Mouse (Mus musculus): ENCODE results near the gene Cactin.

The Cactin gene

DNA sequence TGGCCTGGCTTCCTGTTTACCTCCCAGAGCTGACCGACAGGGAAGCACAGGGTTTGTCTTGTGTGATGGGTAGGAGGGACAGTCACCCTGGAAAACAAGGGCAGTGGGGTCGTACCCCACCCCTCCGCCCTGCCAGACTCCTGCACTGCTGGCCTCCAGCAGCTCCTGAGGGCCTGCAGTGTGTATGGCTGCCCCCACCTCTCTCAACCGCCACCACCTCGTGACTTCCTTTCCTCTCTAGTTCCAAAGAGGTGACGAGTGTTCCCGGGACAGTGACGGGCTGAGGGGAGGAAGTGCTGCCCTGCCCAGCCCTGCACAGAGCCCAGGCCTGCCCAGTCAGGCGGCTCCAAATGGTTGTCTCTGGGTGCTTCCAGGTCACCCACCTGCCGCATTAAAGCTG, 23.1 kb upstream of the Cactin start:
- peak; percentile 66 for DNase-seq (ENCODE audit: low spot score)

DNA sequence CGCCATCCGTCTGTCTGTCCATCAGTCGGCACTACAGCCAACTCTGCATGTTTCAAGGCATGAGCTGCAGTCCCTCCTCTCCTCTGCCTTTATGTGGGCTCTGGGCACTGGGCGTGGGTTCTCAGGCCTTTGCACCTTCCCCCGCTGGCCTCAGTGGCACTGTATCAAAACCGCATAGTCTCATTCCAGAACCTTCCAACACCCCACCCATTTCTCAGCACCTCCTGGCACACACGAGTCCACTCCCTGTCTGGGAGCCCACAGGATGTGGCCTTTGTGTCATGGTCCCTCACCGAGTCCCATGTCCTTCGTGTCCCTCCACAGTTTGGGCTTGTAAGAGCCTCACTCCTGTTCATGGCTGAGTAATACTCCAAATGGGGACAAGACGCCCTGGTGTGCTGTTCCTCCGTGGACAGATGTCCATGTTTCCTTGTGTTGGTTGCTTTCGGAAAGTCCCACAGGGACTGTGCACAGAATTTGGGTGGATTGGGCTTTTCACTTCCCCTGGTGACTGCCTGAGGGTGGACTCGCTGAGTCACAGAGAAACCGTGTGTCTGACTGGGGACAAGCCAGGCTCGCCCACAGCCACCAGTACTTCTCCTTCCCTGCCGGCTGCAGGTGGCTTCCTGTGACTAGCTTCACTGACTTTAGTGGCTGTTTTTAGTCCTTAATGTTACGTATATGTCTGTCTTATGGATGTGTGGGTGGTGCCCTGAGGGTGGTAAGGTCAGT, 22.4 kb upstream of the Cactin start:
- DNase-seq (ENCODE audit: low spot score): no peak

DNA sequence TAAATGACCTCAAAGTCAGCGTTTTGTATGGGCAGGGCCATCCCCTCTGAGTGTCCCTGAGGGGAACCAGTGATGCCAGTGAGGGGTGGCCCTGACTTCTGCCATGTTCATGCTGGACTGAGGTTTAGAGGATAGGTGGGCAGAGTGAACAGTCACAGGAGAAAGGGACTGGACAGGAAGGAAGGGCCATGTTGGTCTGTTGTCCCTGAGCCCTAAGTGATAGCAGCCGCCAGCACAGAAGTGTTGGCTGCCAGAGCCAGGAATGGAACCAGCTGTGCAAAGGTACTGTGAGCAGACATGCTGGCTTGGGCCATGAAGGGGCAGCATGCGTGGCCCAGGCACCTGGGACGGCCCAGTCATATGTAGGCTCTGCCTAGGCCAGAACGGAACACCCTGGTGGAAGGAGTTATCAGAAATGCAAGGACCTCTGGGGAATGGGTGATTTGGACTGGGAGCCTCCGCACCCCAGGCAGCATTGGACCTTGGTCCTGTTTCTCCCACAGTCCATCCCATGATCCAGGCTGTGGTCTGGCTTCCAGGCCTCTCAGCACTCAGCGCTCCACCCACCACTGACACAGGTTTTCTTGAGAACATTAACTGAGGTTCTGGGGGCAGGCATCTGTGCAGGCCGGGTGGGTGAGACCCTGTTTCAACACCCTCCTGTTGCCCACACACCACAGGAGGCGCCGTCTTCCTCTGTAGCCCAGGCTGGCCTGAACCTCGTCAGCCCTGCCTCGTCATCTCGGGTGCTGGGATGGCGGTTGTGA, 21.1 kb upstream of the Cactin start:
- DNase-seq (ENCODE audit: low spot score): peak; percentile 87

DNA sequence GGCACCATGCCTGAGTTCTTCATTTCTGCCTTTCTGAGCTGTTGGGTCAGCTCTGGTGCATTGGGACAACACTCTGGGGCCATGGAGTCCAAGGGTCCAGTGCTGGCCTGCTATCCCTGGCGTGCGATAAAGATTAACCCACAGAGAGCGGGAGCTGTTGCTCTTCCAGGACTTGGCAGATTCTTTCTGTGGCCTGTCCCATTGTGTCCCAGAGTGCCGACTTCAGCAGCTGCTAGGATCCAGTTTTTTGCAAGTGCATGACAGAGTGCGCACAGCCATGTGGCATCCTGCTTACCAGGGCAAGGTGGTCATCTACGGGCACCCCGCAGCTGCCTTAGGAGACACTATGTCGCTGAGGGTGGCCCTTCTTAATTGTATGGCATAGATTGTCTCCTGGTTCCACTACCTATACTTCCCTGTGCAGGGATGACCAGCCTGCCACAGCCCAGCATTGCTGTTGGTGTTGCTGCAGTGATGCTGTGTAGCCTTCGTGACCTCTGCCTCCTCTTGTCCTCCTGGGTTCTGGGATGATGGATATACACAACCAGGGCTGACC, 20.5 kb upstream of the Cactin start:
- DNase-seq (ENCODE audit: low spot score): peak; percentile 87

DNA sequence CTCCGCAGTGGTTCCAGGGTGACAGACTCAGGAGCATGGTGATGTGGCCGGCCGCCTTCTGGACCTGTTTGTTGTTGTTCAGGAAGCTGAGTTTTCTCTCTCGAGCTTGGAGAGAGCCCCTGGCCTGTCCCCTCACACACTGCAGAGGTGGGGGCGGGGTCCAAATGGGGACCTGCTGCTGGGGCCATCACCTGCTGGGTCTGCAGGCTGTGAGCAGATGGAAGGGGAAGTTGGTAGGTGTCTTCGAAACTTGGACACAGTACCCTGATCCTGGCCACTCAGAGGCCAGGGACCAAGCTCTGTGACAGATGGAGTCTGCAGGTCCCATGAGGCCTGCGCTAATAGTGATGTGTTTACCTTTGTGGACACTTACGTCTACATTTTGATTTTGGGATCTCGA, 19.6 kb upstream of the Cactin start:
- DNase-seq (ENCODE audit: low spot score): no peak

DNA sequence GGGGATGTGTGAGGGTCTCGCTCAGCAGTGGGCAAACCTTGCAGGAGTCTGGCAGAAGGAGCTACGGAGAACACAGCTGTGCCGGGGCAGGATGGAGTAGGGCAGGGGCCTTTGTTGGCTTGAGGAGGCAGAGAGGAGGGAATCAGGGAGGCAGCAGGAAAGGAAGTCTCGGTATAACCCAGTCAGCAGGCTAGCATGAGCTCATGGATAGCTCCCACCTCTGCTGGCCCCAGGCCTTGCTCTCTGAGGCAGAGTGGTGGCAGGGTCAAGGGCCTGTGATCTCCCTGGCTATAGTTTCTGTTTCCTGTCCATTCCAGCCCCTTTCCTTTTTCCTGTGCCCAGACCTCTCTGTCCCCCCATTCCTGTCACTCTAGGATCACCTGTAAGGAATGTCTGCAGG, 18.6 kb upstream of the Cactin start:
- no peak for DNase-seq (ENCODE audit: low spot score)

DNA sequence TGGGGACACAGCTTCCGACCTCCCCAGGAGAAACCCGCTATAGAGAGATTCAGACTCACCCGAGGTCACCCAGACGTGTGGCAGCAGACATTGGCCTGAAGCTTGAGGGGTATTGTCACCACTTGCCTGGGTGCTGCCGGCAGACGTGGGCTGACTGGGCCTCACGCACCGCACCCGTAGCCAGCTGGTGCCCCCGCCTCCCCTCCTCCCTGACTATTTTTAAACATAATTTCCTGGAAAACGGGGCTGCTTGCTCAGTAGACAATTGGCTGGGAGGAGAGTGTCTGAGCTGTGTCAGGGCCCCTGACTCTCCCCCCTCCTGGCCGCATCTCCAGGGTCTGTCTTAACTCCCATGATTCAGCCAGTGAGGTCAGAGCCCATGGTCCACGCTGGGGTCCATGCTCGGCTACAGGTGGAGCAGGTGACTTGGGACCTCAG, 18.1 kb upstream of the Cactin start:
- peak; percentile 72 for DNase-seq (ENCODE audit: low spot score)

DNA sequence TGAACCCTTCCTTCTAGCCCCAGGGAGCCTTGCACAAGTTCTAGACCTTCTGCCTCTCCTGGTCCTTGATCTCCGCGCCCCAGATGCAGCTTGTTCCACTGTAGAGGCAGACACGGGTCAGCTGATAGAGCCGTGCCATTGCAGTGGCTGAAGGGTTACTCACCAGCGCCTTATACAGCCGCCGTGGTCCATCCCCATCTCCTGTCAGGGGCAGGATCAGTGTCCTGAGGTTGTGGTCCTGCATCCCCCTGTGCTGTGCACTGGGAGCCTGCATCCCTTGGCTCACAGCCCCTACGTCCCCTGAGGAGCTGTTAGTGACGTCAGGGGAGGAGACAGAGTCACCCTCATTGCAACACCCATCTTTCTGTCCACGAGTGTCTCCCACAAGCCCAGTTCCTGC, 17.6 kb upstream of the Cactin start:
- DNase-seq (ENCODE audit: low spot score): no peak

DNA sequence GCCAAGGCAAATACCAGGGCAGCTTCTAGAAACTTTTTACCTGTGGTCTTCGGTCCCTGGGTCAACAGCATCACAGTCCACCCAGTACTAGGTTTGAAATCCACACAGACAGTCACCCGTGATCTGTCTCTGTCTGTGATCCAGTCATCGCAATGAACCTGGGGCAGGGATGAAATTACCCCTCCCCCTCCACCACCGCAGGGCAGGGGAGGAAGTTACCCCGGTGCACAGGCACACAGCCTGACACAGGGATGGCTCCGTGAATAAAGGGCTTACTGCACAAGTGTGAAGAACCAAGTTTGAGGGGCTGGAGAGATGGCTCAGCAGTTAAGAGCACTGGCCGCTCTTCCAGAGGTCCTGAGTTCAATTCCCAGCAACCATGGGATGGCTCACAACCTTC, 17.1 kb upstream of the Cactin start:
- DNase-seq (ENCODE audit: low spot score): no peak

DNA sequence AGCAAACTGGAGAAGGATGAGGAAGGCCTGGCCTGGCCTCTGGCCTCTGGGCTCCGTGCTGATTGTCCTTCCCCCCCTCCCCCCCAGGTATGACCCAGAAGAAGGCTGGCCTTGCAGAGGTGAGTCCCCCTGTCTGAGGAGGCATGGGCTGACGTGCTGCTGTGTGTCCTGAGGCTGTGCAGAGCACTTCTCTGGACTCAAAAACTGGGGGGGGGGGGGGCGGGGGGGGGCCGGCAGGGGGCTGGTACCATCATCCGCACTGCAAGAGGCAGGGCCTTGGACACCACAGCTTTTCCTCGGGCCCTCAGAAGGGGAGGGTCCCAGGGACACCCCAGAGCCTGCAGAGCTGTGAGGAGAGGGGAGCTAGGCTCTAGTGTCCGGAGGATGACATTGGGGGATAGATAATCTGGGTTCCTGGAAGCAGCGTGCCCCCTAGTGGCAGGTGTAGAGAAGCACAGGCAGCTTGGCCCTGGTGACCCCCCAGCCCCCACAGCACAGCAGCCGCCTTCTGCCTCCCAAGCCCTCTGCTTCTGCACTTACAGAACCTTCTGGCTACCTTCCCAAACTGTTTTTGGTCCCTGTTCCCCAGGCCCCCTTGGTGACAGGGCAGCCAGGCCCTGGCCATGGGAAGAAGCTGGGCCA, 16.2 kb upstream of the Cactin start:
- no peak for DNase-seq (ENCODE audit: low spot score)

DNA sequence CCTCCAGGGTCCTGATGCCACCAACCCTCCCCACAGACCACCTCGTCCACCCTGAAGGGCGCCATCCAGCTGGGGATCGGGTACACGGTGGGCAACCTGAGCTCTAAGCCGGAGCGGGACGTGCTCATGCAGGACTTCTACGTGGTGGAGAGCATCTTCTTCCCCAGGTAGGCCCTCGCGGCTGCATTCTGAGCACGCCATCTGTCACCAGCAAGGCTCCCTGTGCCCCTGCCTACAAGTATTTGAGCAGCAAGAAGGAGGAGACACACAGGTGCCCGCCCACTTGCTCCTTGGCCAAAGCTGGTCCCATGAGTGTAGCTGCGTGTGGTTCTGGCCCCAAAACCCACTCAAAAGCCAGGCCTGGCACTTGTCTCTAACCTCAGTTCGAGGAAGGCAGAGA, 15.2 kb upstream of the Cactin start:
- no peak for DNase-seq (ENCODE audit: low spot score)

DNA sequence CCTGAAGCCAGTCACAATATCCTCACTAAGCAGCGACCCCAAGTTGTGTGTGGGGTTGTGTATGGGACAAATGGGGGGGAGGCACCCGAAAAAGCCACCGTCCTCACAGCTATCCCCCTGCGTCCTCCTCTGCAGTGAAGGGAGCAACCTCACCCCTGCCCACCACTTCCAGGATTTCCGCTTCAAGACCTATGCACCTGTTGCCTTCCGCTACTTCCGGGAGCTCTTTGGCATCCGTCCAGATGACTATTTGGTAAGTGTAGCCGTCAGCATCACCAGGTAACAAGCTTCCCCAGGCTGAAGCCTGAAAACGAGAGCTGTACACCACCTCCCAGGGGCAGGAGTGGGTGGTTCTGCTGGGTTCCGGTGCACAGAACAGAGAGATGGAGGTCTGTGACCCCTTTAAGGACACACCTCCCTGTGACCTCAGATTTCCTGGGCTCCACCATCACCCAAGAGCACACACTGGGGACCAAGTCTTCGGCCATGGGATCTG, 14.7 kb upstream of the Cactin start:
- no peak for DNase-seq (ENCODE audit: low spot score)

DNA sequence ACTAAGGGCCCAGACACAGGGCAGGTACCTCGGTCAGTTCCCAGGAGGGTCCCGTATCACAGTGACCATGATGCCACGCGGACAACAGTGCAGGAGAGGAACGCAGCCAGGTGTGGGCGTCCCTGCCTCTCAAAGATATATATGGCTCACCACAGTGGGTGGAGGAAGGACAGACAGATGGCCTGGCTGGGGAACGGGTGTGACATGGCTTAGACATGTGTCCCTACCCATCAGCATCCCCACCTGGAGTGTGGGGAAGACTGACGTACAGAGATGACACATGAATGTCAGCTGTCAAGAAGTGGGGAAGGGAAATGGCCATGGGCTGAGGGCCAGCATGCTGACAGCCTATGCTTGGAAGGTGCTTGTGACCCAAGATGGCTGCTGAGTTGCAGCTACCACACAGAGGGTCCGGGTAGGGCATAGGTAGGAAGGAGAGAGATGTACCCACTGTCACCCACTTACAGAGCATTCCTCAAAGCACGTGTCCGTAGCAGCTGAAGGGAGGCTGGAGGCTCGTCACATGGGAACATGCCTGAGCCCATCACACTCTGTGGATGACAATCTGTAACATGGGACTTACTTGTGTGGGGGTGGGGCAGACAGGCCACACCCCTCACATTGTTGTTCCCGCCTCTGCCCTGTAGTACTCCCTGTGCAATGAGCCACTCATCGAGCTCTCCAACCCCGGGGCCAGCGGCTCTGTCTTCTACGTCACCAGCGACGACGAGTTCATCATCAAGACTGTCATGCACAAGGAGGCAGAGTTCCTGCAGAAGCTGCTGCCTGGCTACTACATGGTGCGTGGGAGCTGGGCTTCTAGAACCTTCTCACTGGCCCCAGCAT, 13.8 kb upstream of the Cactin start:
- DNase-seq (ENCODE audit: low spot score): no peak

DNA sequence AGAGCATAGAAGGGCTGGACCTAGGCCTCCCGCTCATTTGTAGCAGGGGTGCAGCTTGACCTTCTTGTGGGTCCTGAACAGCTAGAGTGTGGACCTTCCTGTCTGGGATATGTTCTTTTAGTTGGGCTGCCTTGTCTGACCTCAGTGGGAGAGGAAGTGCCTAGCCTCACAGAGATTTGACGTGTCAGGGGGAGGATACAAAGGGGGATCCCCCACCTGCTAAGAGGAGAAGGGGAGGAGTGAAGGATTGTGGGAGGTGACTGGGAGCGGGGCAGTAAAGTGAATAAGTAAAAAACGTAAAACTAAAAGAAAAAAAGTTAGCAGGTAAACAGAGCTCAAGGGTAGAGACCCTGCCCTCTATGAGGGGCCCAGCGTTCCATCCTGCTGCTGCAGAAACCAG, 11.3 kb upstream of the Cactin start:
- DNase-seq (ENCODE audit: low spot score): no peak

DNA sequence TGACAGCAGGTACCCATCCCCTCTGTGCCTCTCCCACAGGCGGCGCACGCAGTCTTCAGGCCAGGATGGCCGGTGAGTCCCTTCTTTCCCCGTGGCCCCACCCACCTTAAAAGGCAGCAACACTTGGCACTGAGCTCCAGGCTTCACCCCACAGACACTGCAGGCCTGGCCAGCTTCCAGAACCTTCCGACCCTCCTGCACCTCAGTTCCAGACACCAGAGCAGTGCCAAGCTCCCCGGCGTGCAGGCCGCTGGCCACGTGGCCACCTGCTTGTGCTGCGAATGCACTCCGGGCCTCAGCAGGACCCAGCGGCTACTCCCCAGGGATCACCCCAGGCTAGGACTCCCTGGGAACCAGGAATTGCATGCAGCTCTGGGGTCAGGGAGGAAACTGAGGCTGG, 7.3 kb upstream of the Cactin start:
- no peak for DNase-seq (ENCODE audit: low spot score)

DNA sequence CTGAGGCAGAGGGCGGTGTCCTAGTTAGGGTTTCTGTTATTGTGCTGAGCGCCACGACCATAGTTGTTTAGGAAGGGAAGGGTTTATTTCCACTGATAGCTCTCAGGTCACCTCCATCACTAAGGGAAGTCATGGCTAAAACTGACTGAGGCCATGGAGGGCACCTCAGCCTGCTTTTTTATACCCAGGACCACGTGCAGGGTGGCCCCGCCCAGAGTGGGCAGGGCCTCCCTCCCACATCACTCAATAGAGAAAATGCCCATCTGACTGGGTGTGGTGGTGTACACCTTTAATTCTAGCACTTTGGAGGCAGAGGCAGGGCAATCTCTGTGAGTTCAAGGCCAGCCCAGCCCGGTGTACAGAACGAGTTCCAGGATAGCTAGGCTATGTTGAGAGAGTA, 6.7 kb upstream of the Cactin start:
- DNase-seq (ENCODE audit: low spot score): no peak

DNA sequence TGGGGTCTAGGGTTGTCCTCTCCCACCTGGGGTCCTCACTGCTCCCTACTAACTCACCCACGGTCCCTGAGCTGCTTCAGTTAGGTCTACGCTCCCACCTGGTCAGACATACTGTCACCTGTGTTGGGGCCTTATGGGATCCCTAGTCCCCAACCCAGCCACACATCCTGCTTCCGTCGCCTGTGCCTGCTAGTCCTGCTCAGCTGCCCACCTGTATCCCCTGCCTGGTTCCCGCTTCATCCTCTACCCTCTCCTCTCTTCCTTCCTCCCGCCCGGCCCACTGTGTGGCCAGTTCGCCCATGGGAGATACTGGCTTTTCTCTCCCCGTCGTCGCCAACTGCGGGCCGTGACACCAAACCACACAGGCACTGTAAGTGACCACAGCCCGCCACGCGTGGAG, 5.3 kb upstream of the Cactin start:
- no peak for DNase-seq (ENCODE audit: low spot score)

DNA sequence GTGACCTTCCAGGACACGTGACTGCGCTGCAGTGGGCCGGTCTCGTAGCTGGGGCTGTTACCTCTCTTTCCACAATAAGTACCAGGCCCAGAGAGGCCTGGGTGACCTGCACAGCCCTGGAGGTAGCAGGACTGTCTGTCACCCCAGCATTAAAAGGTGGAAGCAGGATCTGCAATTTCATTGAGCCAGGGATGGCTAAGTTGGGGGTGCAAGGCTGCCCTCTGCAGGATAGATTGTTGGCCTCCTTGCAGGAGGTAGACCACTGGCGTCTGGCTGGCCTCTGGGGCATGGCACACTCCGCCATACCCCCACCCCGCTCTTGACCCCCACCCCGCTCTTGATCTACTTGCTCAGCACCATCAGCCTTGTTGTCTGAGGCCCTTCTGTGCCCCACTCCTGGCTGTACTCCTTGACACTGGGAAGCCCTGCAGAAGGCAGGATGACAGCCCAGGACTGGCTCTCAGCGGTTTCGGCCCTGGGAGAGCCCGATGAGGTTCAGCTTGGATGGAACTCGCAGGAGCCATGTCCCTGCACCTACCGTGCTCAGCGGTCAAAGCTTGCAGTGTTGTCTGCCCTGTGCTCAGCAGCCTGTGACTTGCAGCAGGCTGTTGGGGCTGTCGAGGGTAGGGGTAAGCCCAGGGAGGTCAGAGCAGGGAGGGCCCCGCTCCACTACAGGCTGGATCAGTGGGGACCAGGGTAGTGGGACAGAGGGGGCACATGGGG, 4.4 kb upstream of the Cactin start:
- no peak for DNase-seq (ENCODE audit: low spot score)

DNA sequence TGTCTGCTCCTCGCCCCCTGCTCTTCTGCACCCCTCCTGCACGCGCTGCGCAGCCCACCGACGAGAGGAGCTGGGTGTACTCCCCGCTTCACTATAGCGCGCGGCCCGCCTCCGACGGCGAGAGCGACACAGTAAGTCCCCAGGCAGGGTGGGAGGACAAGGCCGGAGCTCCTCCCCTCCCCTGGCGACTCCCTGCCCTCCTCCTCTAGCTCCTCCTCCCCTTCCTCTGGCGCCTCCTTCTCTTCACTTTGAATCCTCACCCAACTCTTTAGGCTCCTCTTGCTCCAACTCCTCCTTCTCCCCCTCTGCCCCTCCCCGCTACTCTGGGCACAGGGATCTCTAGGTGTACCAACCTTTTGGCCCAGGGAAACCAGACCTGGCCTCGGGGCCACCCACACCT, 3.6 kb upstream of the Cactin start:
- DNase-seq (ENCODE audit: low spot score): no peak

DNA sequence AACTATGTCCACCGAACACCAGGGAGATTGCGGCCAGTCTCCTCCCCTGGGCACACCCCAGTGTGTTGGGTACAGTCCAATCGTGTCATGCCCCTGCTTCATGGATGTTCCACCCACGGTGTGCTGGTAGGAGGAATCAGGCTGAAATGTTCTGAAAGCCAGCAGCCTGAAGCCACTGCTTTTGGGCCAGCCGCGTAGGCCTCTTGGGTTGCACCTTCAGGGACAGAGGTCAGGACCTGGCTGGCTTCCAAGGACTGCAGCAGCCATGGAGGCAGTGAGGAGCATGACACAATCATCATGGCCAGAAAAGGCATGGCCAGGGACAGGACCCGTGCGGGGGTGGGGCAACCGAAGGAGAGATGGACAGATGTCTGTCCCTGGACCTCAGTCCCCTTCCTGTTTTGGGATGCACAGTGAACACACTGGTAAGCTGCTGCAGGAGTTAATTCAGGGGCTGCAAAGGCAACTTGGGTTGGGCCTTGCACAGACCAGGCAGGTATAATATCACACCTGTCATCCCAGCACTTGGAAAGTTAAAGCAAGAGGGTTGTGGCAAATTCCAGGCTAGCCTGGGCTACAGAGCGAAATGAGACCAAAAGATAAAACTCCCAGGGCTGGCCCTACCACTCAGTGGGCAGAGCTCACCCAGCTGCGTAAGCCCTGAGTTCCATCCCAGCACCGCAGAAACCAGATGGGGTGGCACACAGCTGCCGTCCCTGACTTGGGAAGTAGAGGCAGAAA, 2.1 kb upstream of the Cactin start:
- DNase-seq (ENCODE audit: low spot score): no peak

DNA sequence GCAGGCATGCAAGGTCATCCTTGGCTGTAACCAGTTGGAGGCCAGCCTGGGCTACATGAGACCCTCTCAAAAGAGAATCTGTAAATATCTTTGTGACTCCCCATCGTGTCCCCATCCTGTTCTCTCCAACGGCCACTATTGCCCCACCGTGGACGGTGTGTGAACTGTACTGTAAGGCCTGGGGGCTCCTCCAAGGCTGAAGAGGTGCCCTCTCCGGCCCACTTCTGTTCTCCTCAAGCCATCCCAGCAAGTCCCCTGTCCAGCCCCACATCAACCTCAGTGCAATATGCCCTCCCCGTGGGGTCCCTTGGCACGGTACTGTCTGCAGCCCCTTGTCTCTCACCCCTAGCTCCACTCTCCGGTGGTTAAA, 1.6 kb upstream of the Cactin start:
- DNase-seq (ENCODE audit: low spot score): no peak

All from yolk sac, embryonic 10.5 days (tissue).